Mouse (Mus musculus): ENCODE measurements around the gene Ube3a.

Ube3a gene

DNA sequence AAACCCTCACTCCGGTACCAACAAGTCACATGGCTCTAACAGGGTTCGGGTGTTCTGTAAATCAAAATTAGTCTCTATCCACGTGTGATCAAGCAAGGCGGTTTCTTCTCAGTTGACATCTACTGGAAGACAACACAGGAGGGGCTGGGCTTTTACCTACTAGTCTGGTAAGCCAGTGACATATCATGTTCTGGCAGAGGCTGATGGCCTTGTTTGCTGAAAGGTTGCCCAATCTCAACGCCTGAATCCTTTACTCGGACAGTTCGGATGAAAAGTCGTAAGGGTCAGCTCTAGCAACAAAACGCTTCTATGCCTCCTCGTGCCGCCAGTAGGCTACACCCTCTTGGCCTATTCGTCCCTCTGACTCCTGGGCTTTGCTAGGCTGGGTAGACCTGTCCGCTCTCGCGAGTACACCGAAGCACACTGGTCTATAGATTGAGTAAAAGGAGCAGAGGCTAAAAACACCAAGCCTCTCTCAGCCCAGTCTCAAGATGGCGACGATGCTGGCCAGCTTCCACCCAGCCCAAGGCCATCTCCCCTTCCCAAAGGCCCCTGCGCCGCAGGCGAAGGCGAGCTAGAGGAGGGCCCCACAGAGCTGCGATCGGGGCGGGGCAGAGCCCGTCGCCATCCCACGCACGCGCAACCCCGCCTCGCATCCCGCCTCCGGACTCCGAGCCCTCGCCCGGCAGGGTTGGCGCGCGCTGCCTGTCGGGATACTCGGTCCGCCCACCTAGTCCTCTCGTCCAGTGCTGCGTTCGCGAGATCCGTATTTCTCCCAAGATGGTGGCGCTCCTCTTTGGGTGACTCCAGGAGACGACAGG, at the start of gene Ube3a:
Ube3a (plus strand) TSS at position 706 of the 821 bp plus-strand sequence.
- ATAC-seq (ENCODE audit: insufficient number of reproducible peaks, low FRiP score, low TSS enrichment) = peak; percentile 94

DNA sequence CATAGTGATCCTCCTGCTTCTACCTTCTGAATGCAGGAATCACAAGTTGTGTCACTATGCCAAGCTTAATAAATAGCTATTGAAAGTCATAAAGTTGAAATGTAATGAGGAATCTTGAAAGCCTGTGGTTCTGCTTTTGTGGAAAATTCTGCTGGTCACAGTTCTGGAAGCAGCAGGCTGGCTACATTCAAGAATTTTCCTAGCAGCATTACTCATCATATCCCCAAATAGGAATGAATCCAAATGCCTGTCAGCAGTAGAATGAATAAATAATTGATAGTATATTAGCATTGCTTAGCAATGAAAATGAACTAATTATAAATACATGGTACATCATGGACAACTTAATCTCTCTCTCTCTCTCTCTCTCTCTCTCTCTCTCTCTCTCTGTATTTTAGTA, 35.7 kb upstream of the Ube3a start:
- no peak for ATAC-seq (ENCODE audit: insufficient number of reproducible peaks, low FRiP score, low TSS enrichment)

DNA sequence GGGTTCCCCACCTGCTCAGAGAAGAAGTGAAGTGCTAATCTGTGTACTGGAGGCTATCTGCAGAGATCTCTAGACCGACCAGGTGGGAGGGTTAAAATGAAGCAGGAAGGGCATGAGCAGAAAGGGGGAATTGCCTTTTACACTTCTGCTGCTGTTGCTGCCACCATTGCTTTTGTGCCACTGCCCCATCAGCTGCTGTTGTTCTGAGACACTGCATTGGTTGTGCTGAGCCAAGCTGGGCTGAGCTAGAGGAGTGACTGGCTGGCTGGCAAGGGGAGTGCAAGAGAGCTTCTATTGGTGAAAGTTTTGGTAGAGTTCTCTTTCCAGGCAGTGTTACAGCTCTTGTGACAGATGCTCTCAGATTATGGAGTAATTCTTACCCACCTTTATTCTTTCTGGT, 13.6 kb upstream of the Ube3a start:
- ATAC-seq (ENCODE audit: insufficient number of reproducible peaks, low FRiP score, low TSS enrichment) = no peak

- ATAC-seq (ENCODE audit: insufficient number of reproducible peaks, low FRiP score, low TSS enrichment) = no peak
These were observed 7.3 kb upstream of the Ube3a start for GRCm38 (mm10) chr7:59221244-59221643.

- no peak for ATAC-seq (ENCODE audit: insufficient number of reproducible peaks, low FRiP score, low TSS enrichment)
These were observed 274 bp downstream of the Ube3a start for GRCm38 (mm10) chr7:59228866-59229182.

GRCm38 (mm10) chr7:59229183-59229911, 797 bp downstream of the Ube3a start:
- ATAC-seq (ENCODE audit: insufficient number of reproducible peaks, low FRiP score, low TSS enrichment) = peak; percentile 56

GRCm38 (mm10) chr7:59230304-59230703, 1.8 kb downstream of the Ube3a start:
- ATAC-seq (ENCODE audit: insufficient number of reproducible peaks, low FRiP score, low TSS enrichment) = no peak

GRCm38 (mm10) chr7:59230768-59231167, 2.2 kb downstream of the Ube3a start:
- no peak for ATAC-seq (ENCODE audit: insufficient number of reproducible peaks, low FRiP score, low TSS enrichment)

GRCm38 (mm10) chr7:59231960-59232359, 3.4 kb downstream of the Ube3a start:
- no peak for ATAC-seq (ENCODE audit: insufficient number of reproducible peaks, low FRiP score, low TSS enrichment)

DNA sequence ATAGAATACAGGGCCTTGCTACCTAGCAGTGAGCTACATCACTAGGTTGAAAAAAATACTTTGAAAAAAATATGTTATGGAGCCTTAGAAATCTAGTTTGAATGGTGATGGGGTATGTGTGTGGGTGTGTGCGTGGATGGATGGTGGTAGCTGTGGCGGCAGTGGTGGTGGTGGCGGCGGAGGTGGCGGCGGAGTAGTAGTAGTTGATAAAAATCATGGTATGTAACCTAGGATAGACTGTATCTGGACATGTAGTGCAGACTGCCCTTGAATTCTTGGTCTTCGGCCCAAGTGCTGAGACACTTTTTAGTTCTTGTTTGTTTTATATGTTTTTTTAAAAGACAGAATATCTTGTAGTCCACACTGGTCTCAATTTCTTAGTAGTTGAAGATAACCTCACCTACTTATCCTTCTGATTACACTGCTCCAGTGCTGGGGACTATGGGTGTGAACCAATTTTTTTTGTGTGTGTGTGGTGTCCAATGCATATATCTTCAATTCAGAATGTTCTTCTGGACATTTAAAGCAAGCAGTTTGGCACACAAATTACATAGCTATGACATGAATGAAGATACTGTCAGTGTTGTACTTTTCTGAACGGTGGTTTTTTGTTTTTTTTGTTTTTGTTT, 6.3 kb downstream of the Ube3a start:
- no peak for ATAC-seq (ENCODE audit: insufficient number of reproducible peaks, low FRiP score, low TSS enrichment)

- no peak for ATAC-seq (ENCODE audit: insufficient number of reproducible peaks, low FRiP score, low TSS enrichment)
These were observed 14.7 kb downstream of the Ube3a start for GRCm38 (mm10) chr7:59243257-59243656.

DNA sequence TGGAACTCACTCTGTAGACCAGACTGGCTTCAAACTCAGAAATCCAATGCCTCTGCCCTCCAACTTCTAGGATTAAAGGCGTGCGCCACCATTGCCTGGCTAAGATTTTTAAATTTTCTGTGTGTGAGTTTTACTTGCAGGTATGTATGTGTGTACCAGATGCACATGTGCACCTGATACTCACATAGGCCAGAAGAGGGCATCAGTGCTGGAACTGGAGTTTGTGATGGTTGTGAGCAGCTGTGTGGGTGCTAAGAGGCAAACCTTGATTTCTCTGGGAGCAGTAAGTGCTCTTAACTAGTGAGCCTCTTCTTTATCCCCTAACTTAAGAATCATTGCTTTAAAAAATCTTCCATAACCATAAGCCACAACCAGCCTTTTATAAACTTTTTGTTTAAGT, 17.0 kb downstream of the Ube3a start:
- ATAC-seq (ENCODE audit: insufficient number of reproducible peaks, low FRiP score, low TSS enrichment) = no peak

GRCm38 (mm10) chr7:59253373-59253772, 24.8 kb downstream of the Ube3a start:
- no peak for ATAC-seq (ENCODE audit: insufficient number of reproducible peaks, low FRiP score, low TSS enrichment)

- no peak for ATAC-seq (ENCODE audit: insufficient number of reproducible peaks, low FRiP score, low TSS enrichment)
These were observed 37.0 kb downstream of the Ube3a start for GRCm38 (mm10) chr7:59265538-59265937.

DNA sequence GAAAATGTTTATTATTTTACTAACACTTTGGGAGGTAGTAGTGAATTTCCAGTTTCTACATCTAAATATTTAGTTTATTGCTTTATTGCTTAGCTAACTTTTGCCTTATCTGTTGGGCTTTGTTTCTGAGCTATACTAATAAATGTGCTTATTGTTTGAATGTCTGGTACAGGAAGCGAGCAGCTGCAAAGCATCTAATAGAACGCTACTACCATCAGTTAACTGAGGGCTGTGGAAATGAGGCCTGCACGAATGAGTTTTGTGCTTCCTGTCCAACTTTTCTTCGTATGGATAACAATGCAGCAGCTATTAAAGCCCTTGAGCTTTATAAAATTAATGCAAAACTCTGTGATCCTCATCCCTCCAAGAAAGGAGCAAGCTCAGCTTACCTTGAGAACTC, 43.2 kb downstream of the Ube3a start:
- ATAC-seq (ENCODE audit: insufficient number of reproducible peaks, low FRiP score, low TSS enrichment) = no peak

DNA sequence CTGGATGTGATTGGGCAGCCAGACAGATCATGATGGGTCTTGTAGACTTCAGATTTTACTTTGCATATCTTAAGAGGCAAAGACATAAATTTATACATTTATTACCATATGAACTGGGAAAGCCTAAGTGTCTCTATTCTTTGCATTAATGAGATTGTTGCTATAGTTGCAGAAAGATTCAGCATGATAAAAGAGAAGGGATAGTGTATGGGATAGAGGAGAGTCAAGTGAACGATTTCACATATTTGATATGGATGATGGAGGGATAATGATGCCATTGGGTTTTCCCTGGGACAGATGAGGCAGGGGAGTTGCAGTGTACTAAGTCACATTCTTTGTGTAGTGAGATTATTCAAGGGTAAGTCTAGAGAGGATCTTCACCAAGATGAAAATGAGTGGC, 84.0 kb downstream of the Ube3a start:
- no peak for ATAC-seq (ENCODE audit: insufficient number of reproducible peaks, low FRiP score, low TSS enrichment)

- no peak for ATAC-seq (ENCODE audit: insufficient number of reproducible peaks, low FRiP score, low TSS enrichment)
These were observed 94.2 kb downstream of the Ube3a start for GRCm38 (mm10) chr7:59322759-59323158.

Data from cerebellum, adult (tissue).